Comparison of ENCODE assay signal across 9 mouse cellular contexts in the genomic region with DNA sequence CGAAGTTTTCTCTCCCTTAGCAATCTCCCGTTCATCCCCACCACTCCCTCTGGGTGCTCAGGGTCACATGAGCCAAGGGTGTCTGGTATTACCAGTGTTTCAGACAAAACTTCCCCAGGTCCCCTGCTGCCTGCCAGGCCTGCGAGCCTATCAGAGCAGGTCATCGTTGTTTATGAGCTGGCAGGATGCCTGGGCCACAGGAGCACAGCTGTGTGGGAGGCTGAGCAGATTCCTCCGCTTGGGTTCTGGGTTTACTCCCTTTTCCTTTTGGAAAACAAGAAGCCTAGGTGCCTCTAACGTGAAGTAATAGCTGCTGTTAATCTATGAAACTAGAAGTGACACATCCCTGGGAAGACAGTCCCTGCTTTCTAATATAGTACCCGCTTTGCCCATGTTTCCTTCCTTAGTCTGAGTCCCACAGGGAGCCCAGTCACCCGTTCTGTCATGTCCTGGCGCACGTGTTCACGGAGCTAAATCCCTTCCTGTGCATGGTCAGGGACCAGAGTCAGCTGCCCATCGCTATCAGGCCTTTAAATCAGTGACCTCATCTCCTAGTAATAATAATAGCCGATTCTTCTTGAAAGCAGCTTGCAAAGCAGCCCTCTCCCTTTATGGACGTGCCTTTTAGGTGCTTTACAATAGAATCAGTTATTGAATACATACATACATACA. TPM values are rescaled to one million over a fixed set of nuclear protein-coding genes. Genes with fewer than 3 reads are reported as not detected.
DNase-seq lines count a peak whose midpoint lies in the region; ATAC-seq lines count a peak whose summit lies in the region.
"Had no signal": no experiment of that assay in that cellular context is flagged by ENCODE, and none has a peak within 500 bp of the region (broad histone marks: within the 10 kb centered on the region; RNA-seq: fewer than 3 reads in every experiment).

No protein-coding gene starts in this region.

- no peaks in the 10 kb centered on the region for H3K9me3 ChIP-seq in midbrain, embryonic 10.5 days (replicated peaks)
- no peaks in the 10 kb centered on the region for H3K9me3 ChIP-seq in midbrain, embryonic 16.5 days (replicated peaks; ENCODE audit: control insufficient read depth, low read length, poor library complexity, severe bottlenecking)
- no peaks in the 10 kb centered on the region for H3K9me3 ChIP-seq in embryonic facial prominence, embryonic 12.5 days
- H3K9me3 ChIP-seq in heart, embryonic 16.5 days (replicated peaks; ENCODE audit: control insufficient read depth, low read length), result no peaks in the 10 kb centered on the region
- no peaks in the 10 kb centered on the region for H3K9me3 ChIP-seq in neural tube, embryonic 13.5 days

- WGBS in midbrain, embryonic 10.5 days, result 59% methylated on average over 14 of the region's 14 CpGs
- WGBS in midbrain, embryonic 16.5 days, result 38% methylated on average over 14 of the region's 14 CpGs
- 31% methylated on average over 14 of the region's 14 CpGs for WGBS in embryonic facial prominence, embryonic 12.5 days
- 15% methylated on average over 14 of the region's 14 CpGs for WGBS in heart, embryonic 16.5 days
- WGBS in neural tube, embryonic 13.5 days, result 35% methylated on average over 14 of the region's 14 CpGs

- ATAC-seq in midbrain, embryonic 16.5 days, result no peak
- ATAC-seq in embryonic facial prominence, embryonic 12.5 days (ENCODE audit: insufficient number of reproducible peaks, insufficient read depth, low FRiP score, low TSS enrichment), result peak; percentile 67
- ATAC-seq in heart, embryonic 16.5 days (replicated peaks; ENCODE audit: extremely low read depth, insufficient read depth, low FRiP score), result peak; percentile 65
- ATAC-seq in neural tube, embryonic 13.5 days (ENCODE audit: low read depth), result peak; percentile 83

- H3K36me3 ChIP-seq in midbrain, embryonic 10.5 days, result no peaks in the 10 kb centered on the region
- 0 out of 2 replicates have a peak, but pooled peaks cover 2% of the 10 kb centered on the region for H3K36me3 ChIP-seq in midbrain, embryonic 16.5 days (ENCODE audit: control insufficient read depth, insufficient read depth, low read length)
- no peaks in the 10 kb centered on the region for H3K36me3 ChIP-seq in embryonic facial prominence, embryonic 12.5 days
- no peaks in the 10 kb centered on the region for H3K36me3 ChIP-seq in heart, embryonic 16.5 days (ENCODE audit: control insufficient read depth, insufficient read depth)
- no peaks in the 10 kb centered on the region; the same call in 1 of the 2 replicates for H3K36me3 ChIP-seq in neural tube, embryonic 13.5 days

- DNase-seq in midbrain, embryonic 10.5 days (ENCODE audit: low spot score), result no peak
- peak; percentile 83 to 88 for DNase-seq in kidney, postnatal 25 days
- no peak for DNase-seq in left cerebral cortex, adult 18-20 months (ENCODE audit: low spot score in 2 of 2)
- no peak for DNase-seq in frontal cortex, postnatal 10 days (ENCODE audit: low spot score in 2 of 2)

- H3K27me3 ChIP-seq in midbrain, embryonic 10.5 days (ENCODE audit: low read depth, poor library complexity, severe bottlenecking), result no peaks in the 10 kb centered on the region
- H3K27me3 ChIP-seq in midbrain, embryonic 16.5 days (ENCODE audit: control insufficient read depth, insufficient read depth, low read depth, low read length), result no peaks in the 10 kb centered on the region
- no peaks in the 10 kb centered on the region for H3K27me3 ChIP-seq in embryonic facial prominence, embryonic 12.5 days
- no peaks in the 10 kb centered on the region for H3K27me3 ChIP-seq in heart, embryonic 16.5 days (ENCODE audit: control insufficient read depth, insufficient read depth, low read length)
- no peaks in the 10 kb centered on the region for H3K27me3 ChIP-seq in neural tube, embryonic 13.5 days

- H3K9ac ChIP-seq in midbrain, embryonic 16.5 days (ENCODE audit: low read depth, low read length), result no peak overlapping the region
- H3K9ac ChIP-seq in embryonic facial prominence, embryonic 12.5 days, result no peak overlapping the region
- peak overlapping the region; percentile 50 for H3K9ac ChIP-seq in heart, embryonic 16.5 days (ENCODE audit: low read length)
- H3K9ac ChIP-seq in neural tube, embryonic 13.5 days, result peak overlapping the region; percentile 23; the same call in 1 of the 2 replicates

- no peaks in the 10 kb centered on the region; the same call in 1 of the 2 replicates for H3K4me1 ChIP-seq in midbrain, embryonic 10.5 days
- peaks cover 5% of the 10 kb centered on the region; the same call in 1 of the 2 replicates for H3K4me1 ChIP-seq in midbrain, embryonic 16.5 days (ENCODE audit: control insufficient read depth, insufficient read depth, low read length)
- peaks cover 12% of the 10 kb centered on the region; the same call in 1 of the 2 replicates for H3K4me1 ChIP-seq in embryonic facial prominence, embryonic 12.5 days
- peaks cover 26% of the 10 kb centered on the region for H3K4me1 ChIP-seq in heart, embryonic 16.5 days (ENCODE audit: control insufficient read depth, insufficient read depth, low read length)
- peaks cover 18% of the 10 kb centered on the region for H3K4me1 ChIP-seq in neural tube, embryonic 13.5 days (replicated peaks)

- 0 out of 2 replicates have a peak overlapping the region, but pooled peaks have one; percentile 17 for H3K27ac ChIP-seq in midbrain, embryonic 10.5 days (replicated peaks)
- no peak overlapping the region for H3K27ac ChIP-seq in midbrain, embryonic 16.5 days (ENCODE audit: low read length)
- H3K27ac ChIP-seq in embryonic facial prominence, embryonic 12.5 days, result no peak overlapping the region
- peak overlapping the region; percentile 82 for H3K27ac ChIP-seq in heart, embryonic 16.5 days (ENCODE audit: low read length)
- peak overlapping the region; percentile 10 for H3K27ac ChIP-seq in neural tube, embryonic 13.5 days (replicated peaks)
- H3K27ac ChIP-seq: macrophage had no signal

- no peak overlapping the region for H3K4me3 ChIP-seq in midbrain, embryonic 10.5 days
- no peak overlapping the region for H3K4me3 ChIP-seq in midbrain, embryonic 16.5 days (ENCODE audit: low read depth, low read length)
- no peak overlapping the region for H3K4me3 ChIP-seq in embryonic facial prominence, embryonic 12.5 days
- H3K4me3 ChIP-seq in heart, embryonic 16.5 days (ENCODE audit: low read length), result no peak overlapping the region
- H3K4me3 ChIP-seq in neural tube, embryonic 13.5 days, result no peak overlapping the region

- H3K4me2 ChIP-seq in midbrain, embryonic 16.5 days (ENCODE audit: low read length), result no peak overlapping the region
- H3K4me2 ChIP-seq in embryonic facial prominence, embryonic 12.5 days (replicated peaks), result no peak overlapping the region
- peak overlapping the region; percentile 54 for H3K4me2 ChIP-seq in heart, embryonic 16.5 days (ENCODE audit: low read depth, low read length)
- H3K4me2 ChIP-seq in neural tube, embryonic 13.5 days, result peak overlapping the region; percentile 21; the same call in 1 of the 2 replicates

RNA-seq across cellular contexts. Expression of gene Map3k4, which starts 9.4 kb away (rescaled TPM):
- polyA plus RNA-seq in midbrain, embryonic 10.5 days (2016; fragmentation: Nextera tagmentation; extraction: Ambion mirVana), result 42.3 and 45.3 TPM in 2 replicates
- 31.3 and 41.3 TPM in 2 replicates for polyA plus RNA-seq in midbrain, embryonic 16.5 days (2015; fragmentation: Nextera tagmentation; extraction: Ambion mirVana)
- polyA plus RNA-seq in embryonic facial prominence, embryonic 12.5 days (2016; fragmentation: Nextera tagmentation; extraction: Ambion mirVana), result 58.2 and 60.5 TPM in 2 replicates
- polyA plus RNA-seq in heart, embryonic 16.5 days (2015; fragmentation: Nextera tagmentation; extraction: Ambion mirVana), result 28.1 and 33.4 TPM in 2 replicates
- polyA plus RNA-seq in neural tube, embryonic 13.5 days (2015; fragmentation: Nextera tagmentation; extraction: Ambion mirVana), result 35.8 and 41.7 TPM in 2 replicates
- 10 to 100 TPM; 45.9 to 50.9 TPM for total RNA-seq in left cerebral cortex, adult 18-20 months (2021)

RNA-seq across cellular contexts. Expression of gene Plg, which starts 50.4 kb away (rescaled TPM):
- polyA plus RNA-seq in midbrain, embryonic 10.5 days (2016; fragmentation: Nextera tagmentation; extraction: Ambion mirVana), result not detected in 2 replicates
- 0.09 TPM in 1 of 2 replicates, not detected in the other for polyA plus RNA-seq in midbrain, embryonic 16.5 days (2015; fragmentation: Nextera tagmentation; extraction: Ambion mirVana)
- polyA plus RNA-seq in embryonic facial prominence, embryonic 12.5 days (2016; fragmentation: Nextera tagmentation; extraction: Ambion mirVana), result 0.08 and 0.10 TPM in 2 replicates
- 0.36 and 0.37 TPM in 2 replicates for polyA plus RNA-seq in heart, embryonic 16.5 days (2015; fragmentation: Nextera tagmentation; extraction: Ambion mirVana)
- 0.11 TPM in 1 of 2 replicates, not detected in the other for polyA plus RNA-seq in neural tube, embryonic 13.5 days (2015; fragmentation: Nextera tagmentation; extraction: Ambion mirVana)
- under 1 TPM in 1 of 2 experiments, not detected in 1; 0.21 TPM for total RNA-seq in left cerebral cortex, adult 18-20 months (2021)
- polyA plus RNA-seq: macrophage had no signal

Comparison
In these comparisons a context has a peak if more than half of its experiments do, and no peak if none do; other contexts are left out.
1. H3K27ac ChIP-seq: peak in midbrain, embryonic 10.5 days (single experiment), heart, embryonic 16.5 days (single experiment) and neural tube, embryonic 13.5 days (single experiment); none in midbrain, embryonic 16.5 days (single experiment) and embryonic facial prominence, embryonic 12.5 days (single experiment).
2. DNase-seq: peak in kidney, postnatal 25 days (2 of 2); none in midbrain, embryonic 10.5 days (single experiment), left cerebral cortex, adult 18-20 months (0 of 2) and frontal cortex, postnatal 10 days (0 of 2).
3. H3K4me2 ChIP-seq: peak in heart, embryonic 16.5 days (single experiment) and neural tube, embryonic 13.5 days (single experiment); none in midbrain, embryonic 16.5 days (single experiment) and embryonic facial prominence, embryonic 12.5 days (single experiment).
4. H3K9ac ChIP-seq: peak in heart, embryonic 16.5 days (single experiment) and neural tube, embryonic 13.5 days (single experiment); none in midbrain, embryonic 16.5 days (single experiment) and embryonic facial prominence, embryonic 12.5 days (single experiment).